Mouse (Mus musculus): Measurements from ENCODE around the gene Slc39a2. TPM values are rescaled to one million over a fixed set of nuclear protein-coding genes. Genes with fewer than 3 reads are reported as not detected.
"Not testable (repeated sequence)": the region's sequence is repeated elsewhere in the genome, so short reads cannot be mapped to it uniquely, and the experiment has no call there.

Slc39a2 gene
- not detected in 2 replicates for polyA plus RNA-seq (2012)

DNA sequence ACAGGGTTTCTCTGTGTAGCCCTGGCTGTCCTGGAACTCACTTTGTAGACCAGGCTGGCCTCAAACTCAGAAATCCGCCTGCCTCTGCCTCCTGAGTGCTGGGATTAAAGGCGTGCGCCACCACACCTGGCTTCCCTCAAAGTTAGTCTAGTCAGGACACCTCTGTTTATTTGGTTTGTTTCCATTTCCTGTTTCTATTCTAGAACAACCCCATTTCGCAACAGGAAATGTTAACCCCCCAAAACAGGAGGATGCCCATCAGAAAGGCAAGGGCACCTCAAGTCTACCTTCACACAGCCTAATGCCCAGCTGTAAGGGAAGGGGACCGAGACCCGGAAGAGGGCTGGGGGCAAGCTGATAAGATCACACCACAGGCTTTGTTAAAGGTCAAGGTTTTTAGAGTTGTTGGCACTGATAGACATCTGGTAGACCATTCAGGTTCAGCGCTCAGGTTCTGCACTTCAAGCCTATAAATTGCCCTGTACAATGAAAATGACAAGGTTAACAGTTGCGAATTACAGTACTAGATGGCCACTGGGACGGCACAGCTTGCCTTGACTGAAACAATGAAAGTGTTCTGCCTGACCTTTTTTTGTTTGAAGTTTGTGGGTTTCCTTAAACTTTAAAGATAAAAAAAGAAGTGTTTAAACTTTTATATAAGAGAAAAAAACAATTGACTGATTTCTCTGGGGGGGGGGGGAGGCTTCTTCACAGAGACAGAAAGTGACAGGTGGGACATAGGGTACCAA is at the start of gene Slc39a2:
Gene Slc39a2, plus strand, starts transcription at position 699 of the 749 bp plus-strand sequence.
- TF ChIP-seq TAL1 (IDR thresholded peaks at IDR 0.05; ENCODE audit: low read length), result no peak
- no peak for TF ChIP-seq GATA1 (IDR thresholded peaks at IDR 0.05; ENCODE audit: low read length)
- Histone ChIP-seq H3K36me3 (ENCODE audit: control insufficient read depth) (peaks cover 38% of the 10 kb centered on the region), H3K27me3 (ENCODE audit: control insufficient read depth) (no peaks in the 10 kb centered on the region), H3K9me3 (ENCODE audit: control insufficient read depth, low read length) (no peaks in the 10 kb centered on the region), H3K4me3 (replicated peaks) (no peak within 1 kb of the TSS), H3K4me1 (ENCODE audit: control insufficient read depth) (peaks cover 25% of the 10 kb centered on the region)

DNA sequence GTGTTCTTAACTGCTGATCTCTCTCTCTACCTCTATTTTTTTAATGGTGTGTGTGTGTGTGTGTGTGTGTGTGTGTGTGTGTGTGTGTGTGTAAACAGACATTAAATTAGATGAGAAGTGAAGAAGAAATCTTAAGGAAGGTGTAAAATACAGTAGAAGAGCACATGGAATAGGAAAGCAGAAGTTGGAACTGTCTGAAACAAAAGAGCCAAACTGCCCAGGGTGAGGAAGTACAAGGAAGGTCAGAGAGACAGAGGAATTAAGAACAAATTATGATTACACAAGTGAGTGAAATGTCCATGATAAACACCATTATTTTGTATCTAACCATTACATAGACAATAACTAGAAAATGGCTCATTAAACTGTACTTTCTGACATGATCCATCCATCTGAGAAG is 48.8 kb upstream of the Slc39a2 start:
- H3K36me3 ChIP-seq (ENCODE audit: control insufficient read depth), result no peaks in the 10 kb centered on the region
- H3K4me3 ChIP-seq (replicated peaks), result no peak overlapping the region
- H3K9me3 ChIP-seq (ENCODE audit: control insufficient read depth, low read length), result no peaks in the 10 kb centered on the region
- no peaks in the 10 kb centered on the region for H3K27me3 ChIP-seq (ENCODE audit: control insufficient read depth)
- no peaks in the 10 kb centered on the region for H3K4me1 ChIP-seq (ENCODE audit: control insufficient read depth)
- TF ChIP-seq GATA1 (IDR thresholded peaks at IDR 0.05; ENCODE audit: low read length) (no peak), TAL1 (IDR thresholded peaks at IDR 0.05; ENCODE audit: low read length) (no peak)

DNA sequence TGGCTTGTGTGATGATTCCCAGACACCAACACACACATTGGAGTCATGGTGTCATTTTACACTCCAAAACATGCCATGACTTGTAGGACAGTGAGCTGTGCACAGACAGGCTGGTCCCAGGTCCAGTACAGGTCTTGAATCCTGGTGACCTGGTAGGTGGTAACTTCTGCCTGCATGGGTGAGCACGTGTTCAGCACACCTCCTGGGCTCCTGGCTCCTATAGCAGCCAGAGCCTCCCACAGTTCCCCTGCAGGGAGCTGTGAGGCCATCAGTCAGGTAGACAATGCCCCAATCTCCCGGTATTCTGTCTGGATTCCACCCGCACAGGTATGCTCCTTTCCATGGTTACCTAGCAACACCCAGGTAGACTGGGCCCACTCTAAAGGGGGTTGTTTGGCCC is 46.1 kb upstream of the Slc39a2 start:
- Histone ChIP-seq H3K27me3 (ENCODE audit: control insufficient read depth) (no peaks in the 10 kb centered on the region), H3K4me3 (replicated peaks) (no peak overlapping the region), H3K36me3 (ENCODE audit: control insufficient read depth) (no peaks in the 10 kb centered on the region), H3K9me3 (ENCODE audit: control insufficient read depth, low read length) (no peaks in the 10 kb centered on the region), H3K4me1 (ENCODE audit: control insufficient read depth) (no peaks in the 10 kb centered on the region)
- no peak for TF ChIP-seq GATA1 (IDR thresholded peaks at IDR 0.05; ENCODE audit: low read length)
- no peak for TF ChIP-seq TAL1 (IDR thresholded peaks at IDR 0.05; ENCODE audit: low read length)

DNA sequence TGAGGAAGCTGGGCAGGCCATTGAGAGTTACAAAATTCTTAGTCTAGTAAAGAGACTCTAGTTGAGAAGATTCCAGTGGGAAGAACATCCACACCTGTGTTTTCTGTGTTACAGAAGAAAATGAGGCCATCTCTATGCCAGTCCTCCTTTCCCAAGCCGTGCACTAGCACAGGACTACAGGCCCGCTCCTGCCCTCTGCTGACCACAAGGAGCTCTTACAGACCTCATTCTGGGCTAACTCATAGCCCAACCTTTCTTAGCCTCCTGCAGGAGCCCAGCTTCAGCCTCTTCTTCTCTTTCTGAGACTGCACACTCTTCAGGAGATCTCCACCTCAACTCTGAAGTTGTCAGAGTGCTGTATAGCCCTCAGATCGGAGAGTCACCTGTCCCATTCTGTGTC is 41.7 kb upstream of the Slc39a2 start:
- H3K4me3 ChIP-seq (replicated peaks); H3K9me3 ChIP-seq (ENCODE audit: control insufficient read depth, low read length); H3K4me1 ChIP-seq (ENCODE audit: control insufficient read depth); H3K27me3 ChIP-seq (ENCODE audit: control insufficient read depth); H3K36me3 ChIP-seq (ENCODE audit: control insufficient read depth): not testable (repeated sequence)

DNA sequence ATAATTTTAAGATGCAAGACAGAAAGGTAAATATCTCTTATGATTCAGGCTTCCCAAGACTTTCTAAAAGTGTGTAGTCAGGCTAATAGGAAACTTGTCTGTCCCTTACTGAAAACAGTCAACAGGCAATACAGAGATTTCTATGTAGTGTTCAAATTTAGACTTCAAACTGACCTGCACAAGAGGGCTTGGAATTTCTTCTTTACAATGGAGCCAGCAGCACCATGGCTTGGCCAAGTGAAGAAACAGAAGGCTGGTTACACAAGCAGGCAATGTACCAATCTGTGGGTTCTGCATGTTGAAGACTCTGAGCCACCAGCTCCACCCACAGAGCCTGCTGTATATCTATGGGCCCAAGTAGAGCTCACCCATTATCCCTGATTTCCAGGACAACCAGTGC is 39.3 kb upstream of the Slc39a2 start, which contains the start of gene Ear6:
Gene Ear6, plus strand, starts transcription at position 301 of the 400 bp plus-strand sequence.
- TF ChIP-seq TAL1 (IDR thresholded peaks at IDR 0.05; ENCODE audit: low read length), result no peak
- TF ChIP-seq GATA1 (IDR thresholded peaks at IDR 0.05; ENCODE audit: low read length), result no peak
- Histone ChIP-seq H3K27me3 (ENCODE audit: control insufficient read depth) (no peaks in the 10 kb centered on the region), H3K4me1 (ENCODE audit: control insufficient read depth) (no peaks in the 10 kb centered on the region), H3K4me3 (replicated peaks) (no peak within 1 kb of the TSS), H3K9me3 (ENCODE audit: control insufficient read depth, low read length) (no peaks in the 10 kb centered on the region), H3K36me3 (ENCODE audit: control insufficient read depth) (no peaks in the 10 kb centered on the region)

DNA sequence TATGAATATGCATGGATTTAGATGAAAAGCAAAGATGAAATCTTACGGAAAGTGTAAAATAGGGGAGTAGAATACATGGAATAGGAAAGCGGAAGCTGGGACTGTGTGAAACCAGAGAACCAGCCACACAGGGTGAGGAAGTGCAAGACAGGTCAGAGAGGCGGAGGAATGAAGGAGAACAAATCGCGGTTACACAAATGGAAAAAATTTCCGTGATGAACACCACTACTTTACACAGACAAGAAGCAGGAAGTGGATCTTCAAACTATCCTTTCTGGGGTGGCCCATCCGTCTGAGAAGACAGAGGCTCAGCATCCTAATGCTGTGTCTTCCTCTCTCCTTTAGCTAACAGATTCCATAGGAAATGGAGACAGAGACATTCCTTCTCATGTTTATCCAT is 37.4 kb upstream of the Slc39a2 start:
- not testable (repeated sequence) for H3K27me3 ChIP-seq (ENCODE audit: control insufficient read depth); H3K36me3 ChIP-seq (ENCODE audit: control insufficient read depth); H3K4me1 ChIP-seq (ENCODE audit: control insufficient read depth); H3K9me3 ChIP-seq (ENCODE audit: control insufficient read depth, low read length); H3K4me3 ChIP-seq (replicated peaks)

GRCm38 (mm10) chr14:51863603-51864002 is 29.1 kb upstream of the Slc39a2 start:
- not testable (repeated sequence) for H3K9me3 ChIP-seq (ENCODE audit: control insufficient read depth, low read length); H3K4me3 ChIP-seq (replicated peaks); H3K4me1 ChIP-seq (ENCODE audit: control insufficient read depth); H3K27me3 ChIP-seq (ENCODE audit: control insufficient read depth); H3K36me3 ChIP-seq (ENCODE audit: control insufficient read depth)

- Histone ChIP-seq H3K36me3 (ENCODE audit: control insufficient read depth) (no peaks in the 10 kb centered on the region), H3K9me3 (ENCODE audit: control insufficient read depth, low read length) (no peaks in the 10 kb centered on the region), H3K4me3 (replicated peaks) (no peak overlapping the region), H3K27me3 (ENCODE audit: control insufficient read depth) (no peaks in the 10 kb centered on the region; the same call in 1 of the 2 replicates), H3K4me1 (ENCODE audit: control insufficient read depth) (no peaks in the 10 kb centered on the region)
- TF ChIP-seq TAL1 (IDR thresholded peaks at IDR 0.05; ENCODE audit: low read length) (no peak), GATA1 (IDR thresholded peaks at IDR 0.05; ENCODE audit: low read length) (no peak)
Observed at GRCm38 (mm10) chr14:51870756-51871155, 21.9 kb upstream of the Slc39a2 start.

GRCm38 (mm10) chr14:51871741-51872140 is 20.9 kb upstream of the Slc39a2 start:
- Histone ChIP-seq H3K9me3 (ENCODE audit: control insufficient read depth, low read length) (no peaks in the 10 kb centered on the region), H3K4me3 (replicated peaks) (no peak overlapping the region), H3K36me3 (ENCODE audit: control insufficient read depth) (no peaks in the 10 kb centered on the region), H3K27me3 (ENCODE audit: control insufficient read depth) (no peaks in the 10 kb centered on the region; the same call in 1 of the 2 replicates), H3K4me1 (ENCODE audit: control insufficient read depth) (peaks cover under 1% of the 10 kb centered on the region)
- TF ChIP-seq TAL1 (IDR thresholded peaks at IDR 0.05; ENCODE audit: low read length) (no peak), GATA1 (IDR thresholded peaks at IDR 0.05; ENCODE audit: low read length) (no peak)

GRCm38 (mm10) chr14:51877517-51877916 is 15.2 kb upstream of the Slc39a2 start:
- Histone ChIP-seq H3K4me1 (ENCODE audit: control insufficient read depth) (peaks cover 15% of the 10 kb centered on the region), H3K27me3 (ENCODE audit: control insufficient read depth) (no peaks in the 10 kb centered on the region; the same call in 1 of the 2 replicates), H3K4me3 (replicated peaks) (no peak overlapping the region), H3K9me3 (ENCODE audit: control insufficient read depth, low read length) (no peaks in the 10 kb centered on the region), H3K36me3 (ENCODE audit: control insufficient read depth) (no peaks in the 10 kb centered on the region)
- TF ChIP-seq TAL1 (IDR thresholded peaks at IDR 0.05; ENCODE audit: low read length) (no peak), GATA1 (IDR thresholded peaks at IDR 0.05; ENCODE audit: low read length) (no peak)

Data from erythroblast, embryonic 14.5 days (primary cell).